Mouse (Mus musculus): ENCODE data around the gene Atp6v1g1. TPM values are rescaled to one million over a fixed set of nuclear protein-coding genes. Genes with fewer than 3 reads are reported as not detected.

Atp6v1g1 gene
- total RNA-seq, 2 experiments from 2014 or later, result 143 to 157 TPM

DNA sequence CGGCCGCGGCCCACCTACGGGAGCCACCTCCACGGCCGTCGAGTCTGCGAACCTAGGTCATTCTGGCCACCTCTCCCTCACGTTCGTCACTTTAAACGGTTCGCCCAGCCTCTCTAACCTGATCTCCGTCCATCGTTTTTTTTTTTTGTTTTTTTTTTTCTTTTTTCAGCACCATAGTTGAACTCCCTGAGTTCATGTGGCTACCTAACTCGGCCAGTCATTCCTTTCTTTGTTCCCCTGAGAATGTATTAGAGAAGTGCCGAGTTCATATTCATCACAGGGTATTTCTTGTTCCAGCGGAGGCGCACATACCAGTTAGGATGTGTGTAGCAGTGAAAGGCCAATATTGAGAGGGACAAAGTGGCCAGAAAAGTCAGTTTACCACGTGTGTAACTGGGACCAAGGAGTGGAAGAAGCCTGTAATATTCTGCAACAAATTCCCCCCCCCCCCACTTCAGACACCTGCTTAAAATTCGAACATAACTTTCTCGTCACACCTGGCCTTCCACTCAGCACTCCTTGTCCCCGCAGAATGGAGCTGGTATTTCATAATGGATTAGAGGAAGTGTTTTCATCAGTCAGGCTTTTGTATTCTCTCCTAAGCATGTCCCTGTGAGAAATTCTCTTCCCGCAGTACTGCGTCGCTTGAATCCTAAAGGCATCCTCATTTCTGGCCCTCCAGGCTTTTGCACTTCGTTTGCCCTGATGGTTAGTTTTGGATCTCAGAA is 823 bp downstream of the Atp6v1g1 start:
- no peak for DNase-seq (ENCODE audit: low spot score in 2 of 2)

GRCm38 (mm10) chr4:63546441-63547055 is 2.0 kb downstream of the Atp6v1g1 start:
- DNase-seq (ENCODE audit: low spot score in 2 of 2), result no peak

DNA sequence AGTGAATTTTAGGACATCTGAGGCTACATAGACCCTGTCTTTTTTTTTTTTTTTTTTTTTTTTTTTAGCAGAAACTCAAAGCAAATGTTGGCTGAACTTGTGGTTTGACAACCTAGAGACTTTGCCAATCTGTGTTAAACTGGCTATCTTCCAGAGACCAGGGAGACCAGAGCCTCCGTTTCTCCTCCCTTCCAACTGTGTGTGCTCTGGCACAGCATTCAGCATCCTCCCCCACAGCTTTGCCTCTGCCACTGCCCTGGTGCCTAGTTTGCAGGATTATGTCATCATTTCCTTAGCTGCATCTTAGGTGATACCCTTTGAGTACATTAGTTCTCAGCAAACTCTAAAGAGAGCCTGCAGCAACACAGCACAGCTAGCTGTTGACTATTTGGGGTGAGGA is 3.2 kb downstream of the Atp6v1g1 start:
- DNase-seq (ENCODE audit: low spot score in 2 of 2), result no peak

DNA sequence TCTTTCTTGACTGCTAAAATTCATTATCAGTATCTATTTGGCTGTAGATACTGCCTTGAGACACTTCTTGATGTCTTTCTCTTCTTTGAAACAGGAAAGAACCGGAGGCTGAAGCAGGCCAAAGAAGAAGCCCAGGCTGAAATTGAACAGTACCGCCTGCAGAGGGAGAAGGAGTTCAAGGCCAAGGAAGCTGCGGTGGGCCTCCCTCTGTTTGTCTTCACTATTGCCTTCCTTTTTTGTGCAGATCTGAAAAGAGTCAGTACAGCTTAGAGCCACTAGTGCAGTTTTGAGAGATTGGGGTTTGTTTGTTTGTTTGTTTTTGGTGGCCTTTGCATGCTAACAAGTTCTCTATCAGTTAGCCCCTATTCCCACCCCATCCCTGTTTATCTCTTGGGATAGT is 3.9 kb downstream of the Atp6v1g1 start:
- DNase-seq (ENCODE audit: low spot score in 2 of 2), result no peak

GRCm38 (mm10) chr4:63550908-63551307 is 6.3 kb downstream of the Atp6v1g1 start:
- DNase-seq (ENCODE audit: low spot score in 2 of 2), result no peak

DNA sequence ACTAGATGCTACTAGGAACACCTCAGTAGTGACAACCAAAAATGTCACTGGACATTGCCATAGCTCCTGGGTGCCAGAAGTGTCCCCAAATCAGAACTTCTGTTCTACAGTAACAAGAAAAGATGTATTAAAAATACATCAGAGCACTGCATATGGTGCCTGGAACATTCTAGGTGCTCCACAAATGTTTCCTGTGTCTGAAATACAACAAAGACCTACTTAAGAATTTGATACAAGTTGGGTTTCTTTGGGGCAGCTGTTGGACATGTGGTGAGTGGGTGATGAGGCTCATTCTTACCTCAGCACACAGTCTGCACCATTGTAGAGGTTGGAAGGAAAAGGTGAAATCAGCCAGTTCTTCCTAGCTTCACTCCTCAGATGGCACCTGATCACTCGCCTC is 8.3 kb downstream of the Atp6v1g1 start:
- DNase-seq (ENCODE audit: low spot score in 2 of 2), result no peak

DNA sequence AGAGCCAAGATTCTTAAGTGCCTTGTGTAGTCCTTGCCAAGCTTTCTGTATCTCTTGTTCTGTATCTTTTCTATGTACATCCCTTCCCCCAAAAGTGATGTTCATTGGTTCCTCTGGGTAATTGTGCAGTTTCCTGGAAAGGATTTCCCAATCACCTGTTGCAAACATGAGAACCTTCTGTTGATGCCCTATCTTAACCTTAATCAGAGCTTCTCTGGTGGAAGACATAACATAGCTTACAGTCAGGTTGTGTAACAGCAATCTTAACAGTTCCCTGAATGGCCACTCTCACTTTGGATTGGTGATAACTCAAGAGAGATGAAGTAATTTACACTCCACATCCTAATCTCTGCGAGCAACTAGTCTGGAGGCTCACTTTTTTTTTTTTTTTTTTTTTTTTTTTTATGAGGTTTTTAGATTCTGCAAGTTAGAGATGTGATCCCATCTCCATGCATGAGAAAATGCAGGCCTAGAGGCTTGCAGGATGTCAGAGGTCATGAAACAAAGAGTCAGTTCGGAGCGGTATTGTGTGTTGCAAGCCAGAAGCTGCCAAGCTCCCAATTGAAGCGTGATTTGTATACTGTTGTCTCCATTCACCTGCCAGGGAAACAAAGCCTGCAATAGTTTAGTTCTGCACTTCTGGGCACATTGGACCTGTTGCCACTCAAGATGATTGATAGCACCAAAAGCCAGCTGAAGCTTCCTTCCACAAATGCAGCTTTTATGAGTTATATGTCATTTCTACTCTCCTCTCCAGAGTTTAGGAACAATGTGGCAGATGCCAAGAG is 9.4 kb downstream of the Atp6v1g1 start:
- DNase-seq (ENCODE audit: low spot score in 2 of 2), result no peak

- no peak for DNase-seq (ENCODE audit: low spot score in 2 of 2)
These were observed 10.0 kb downstream of the Atp6v1g1 start for GRCm38 (mm10) chr4:63554616-63555015.

DNA sequence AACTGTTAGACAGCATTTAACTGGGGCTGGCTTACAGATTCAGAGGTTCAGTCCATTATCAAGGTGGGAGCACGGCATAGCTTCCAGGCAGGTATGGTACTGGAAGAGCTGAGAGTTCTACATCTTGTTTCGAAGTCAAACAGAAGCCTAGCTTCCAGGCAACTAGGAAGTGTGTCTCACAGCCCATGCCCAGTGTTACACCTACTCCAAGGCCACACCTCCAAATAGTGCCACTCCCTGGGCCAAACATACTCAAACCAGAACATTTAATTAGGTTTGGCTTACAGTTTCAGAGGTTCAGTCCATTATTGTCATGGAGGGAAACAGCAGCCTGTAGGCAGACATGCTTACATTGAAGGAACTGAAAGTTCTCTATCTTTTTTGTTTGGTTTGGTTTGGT is 10.5 kb downstream of the Atp6v1g1 start:
- DNase-seq (ENCODE audit: low spot score in 2 of 2), result no peak

- no peak for DNase-seq (ENCODE audit: low spot score in 2 of 2)
These were observed 12.1 kb downstream of the Atp6v1g1 start for GRCm38 (mm10) chr4:63556665-63557064.

GRCm38 (mm10) chr4:63557124-63558059 is 12.8 kb downstream of the Atp6v1g1 start:
- DNase-seq (ENCODE audit: low spot score in 2 of 2), result no peak

- DNase-seq (ENCODE audit: low spot score in 2 of 2), result peak; percentile 51 to 73
These were observed 14.0 kb downstream of the Atp6v1g1 start, which contains the start of gene Tmem268 for GRCm38 (mm10) chr4:63558407-63559081. Gene Tmem268 (plus strand): TSS chr4:63558781.

GRCm38 (mm10) chr4:63559127-63559697 is 14.6 kb downstream of the Atp6v1g1 start:
- no peak for DNase-seq (ENCODE audit: low spot score in 2 of 2)

DNA sequence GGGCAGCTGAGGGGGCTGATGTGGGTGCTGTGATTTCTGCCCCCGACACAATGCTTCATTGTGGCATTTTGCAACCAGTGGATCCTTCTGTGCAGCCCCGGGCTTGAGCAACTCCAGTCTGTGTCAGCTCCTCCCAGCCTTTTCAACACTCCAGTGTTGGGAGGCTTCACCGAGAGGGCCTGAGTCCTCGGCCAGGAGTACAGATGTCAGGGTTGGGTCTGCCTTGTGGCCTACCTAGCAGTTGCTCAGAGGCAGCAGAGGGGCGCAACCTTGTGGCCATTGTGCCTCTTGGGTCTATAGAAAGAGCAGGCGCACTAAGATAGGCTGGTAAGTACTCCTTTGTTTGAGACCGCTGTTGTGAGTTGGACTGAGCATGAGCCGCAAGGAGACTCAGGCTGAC is 15.5 kb downstream of the Atp6v1g1 start:
- no peak for DNase-seq (ENCODE audit: low spot score in 2 of 2)

DNA sequence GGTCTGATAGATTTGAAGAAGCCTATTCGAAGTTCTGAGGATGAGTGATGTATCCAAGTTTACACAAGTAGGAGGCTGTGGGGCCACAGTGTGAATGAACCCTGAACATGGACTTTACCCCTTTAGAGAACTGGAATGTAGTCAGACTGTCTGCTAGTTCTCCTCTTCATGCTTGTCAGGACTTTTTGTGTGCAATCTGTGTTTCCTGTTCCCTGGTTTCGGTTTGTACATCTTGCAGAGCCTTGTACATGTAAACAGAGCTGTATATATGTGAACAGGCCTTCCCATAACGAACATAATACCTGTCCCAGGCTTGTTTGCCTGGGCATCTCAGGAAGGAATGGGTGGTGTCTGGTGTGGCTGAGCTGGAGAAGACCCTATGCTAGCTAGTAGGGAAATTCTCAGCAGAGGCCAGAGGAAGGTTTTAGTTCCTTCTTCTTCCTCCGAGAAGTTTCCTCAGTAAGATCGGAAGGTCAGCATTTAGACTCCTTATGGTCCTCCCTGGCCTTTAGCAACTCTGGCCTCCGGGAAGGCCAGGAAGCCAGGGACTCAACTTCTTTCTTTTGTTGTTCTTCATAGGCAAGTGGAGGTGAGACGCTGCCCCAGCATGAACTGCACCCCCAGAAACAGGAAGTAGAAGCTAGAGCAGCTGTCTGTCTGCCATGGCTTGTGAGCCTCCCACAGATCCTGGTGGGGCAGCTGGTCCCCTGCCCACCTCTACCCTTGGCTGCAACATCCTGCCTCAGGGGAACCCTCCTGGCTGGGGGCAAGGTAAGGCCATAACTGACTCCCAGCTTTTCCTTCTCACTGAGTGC is 17.5 kb downstream of the Atp6v1g1 start:
- DNase-seq (ENCODE audit: low spot score in 2 of 2), result no peak

- DNase-seq (ENCODE audit: low spot score in 2 of 2), result no peak
These were observed 18.2 kb downstream of the Atp6v1g1 start for GRCm38 (mm10) chr4:63562742-63563141.

DNA sequence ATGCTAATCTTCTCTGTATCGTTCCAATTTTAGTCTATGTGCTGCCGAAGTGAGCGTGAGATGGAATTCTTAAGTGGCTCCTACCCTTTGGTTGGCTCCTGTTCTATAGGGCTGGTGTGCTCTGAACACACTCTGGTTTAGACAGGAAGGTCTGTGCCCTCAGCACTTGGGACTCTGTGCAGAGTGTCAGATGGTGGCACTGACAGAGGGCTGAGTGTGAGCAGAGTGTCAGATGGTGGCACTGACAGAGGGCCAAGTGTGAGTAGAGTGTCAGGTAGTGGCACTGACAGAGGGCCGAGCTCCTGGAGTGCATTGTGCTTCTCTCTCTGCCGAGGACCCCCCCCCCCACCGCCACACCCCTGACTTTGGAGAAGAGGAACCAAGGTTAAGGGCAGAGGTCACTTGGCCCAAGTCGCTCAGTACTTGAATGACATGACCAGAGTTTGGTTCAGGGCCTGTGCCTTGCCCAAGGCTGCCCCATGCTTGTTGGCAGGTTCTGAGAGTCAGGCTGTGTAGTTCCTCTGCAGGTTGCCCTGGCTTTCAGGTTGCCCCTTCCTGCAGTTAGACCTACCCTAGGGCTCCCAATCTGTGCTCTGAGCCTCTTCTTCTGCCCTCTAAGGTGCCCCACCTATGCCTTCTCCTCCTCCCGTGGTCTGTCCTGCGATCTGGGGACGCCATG is 23.3 kb downstream of the Atp6v1g1 start:
- no peak for DNase-seq (ENCODE audit: low spot score in 2 of 2)

DNA sequence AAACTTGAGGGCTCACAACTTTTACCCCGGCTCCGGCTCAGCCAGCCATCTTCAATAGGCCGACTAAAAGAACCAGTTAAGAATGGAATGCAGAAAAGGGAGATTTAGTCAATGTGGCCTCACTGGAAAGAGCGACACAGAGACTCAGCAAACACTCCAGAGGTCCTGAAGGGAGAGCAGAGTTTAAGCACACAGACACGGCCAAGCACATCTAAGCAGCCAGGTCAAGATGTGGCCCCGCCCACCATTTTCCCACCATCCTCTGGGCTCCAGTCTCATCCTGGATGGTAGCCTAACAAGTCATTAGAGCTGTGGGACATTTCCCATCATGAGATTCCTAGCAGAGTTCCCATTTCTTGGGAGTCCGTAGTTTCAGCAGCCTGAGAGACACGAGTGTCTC is 24.8 kb downstream of the Atp6v1g1 start:
- DNase-seq (ENCODE audit: low spot score in 2 of 2), result no peak

Measured in left cerebral cortex, adult 18-20 months (tissue).